Mouse (Mus musculus) ES-E14 (cell line): Measurements from ENCODE around the gene Hk3. TPM values are rescaled to one million over a fixed set of nuclear protein-coding genes. Genes with fewer than 3 reads are reported as not detected.

Source experiments
- DNase-seq: peaks from one replicate; pipeline ENCODE4 v3.0.0-alpha.2; 2013; ENCODE audit warnings: low read depth, low spot score
- H3K27ac ChIP-seq: 2 replicates; pipeline ENCODE4 v1.5.1; 2012; ENCODE audit warnings: low read depth, mild to moderate bottlenecking, low read length, moderate library complexity, mixed read lengths; ENCODE audit not compliant: poor library complexity, insufficient read depth, severe bottlenecking
- H3K36me3 ChIP-seq: 2 replicates; pipeline ENCODE4 v1.6.1; 2012; ENCODE audit warnings: mild to moderate bottlenecking, low read length, moderate library complexity, mixed read lengths; ENCODE audit not compliant: control insufficient read depth, poor library complexity, insufficient read depth, severe bottlenecking
- H3K4me1 ChIP-seq, 2 experiments: fragments of 150-350 bp in 1 of 2; sonication (generic) in 1 of 2; 2 replicates each; pipeline ENCODE4 v1.6.1; 2012; ENCODE audit warnings: low read length in 2 of 2, mild to moderate bottlenecking in 1 of 2, mixed read lengths in 1 of 2; ENCODE audit not compliant: control insufficient read depth in 2 of 2, insufficient read depth in 2 of 2, poor library complexity in 1 of 2
- H3K4me3 ChIP-seq, 2 experiments: fragments of 150-350 bp in 1 of 2; sonication (generic) in 1 of 2; 2 replicates each; pipeline ENCODE4 v1.5.1; 2012; ENCODE audit warnings: low read length in 2 of 2, low read depth in 1 of 2, mild to moderate bottlenecking in 1 of 2, mixed read lengths in 1 of 2; ENCODE audit not compliant: insufficient read depth in 1 of 2, poor library complexity in 1 of 2, severe bottlenecking in 1 of 2
- H3K9ac ChIP-seq: 2 replicates; pipeline ENCODE4 v1.6.1; 2012; ENCODE audit warnings: low read depth, mild to moderate bottlenecking, low read length, mixed read lengths; ENCODE audit not compliant: poor library complexity, insufficient read depth, severe bottlenecking
- H3K9me3 ChIP-seq: fragments of 150-350 bp; sonication (generic); 2 replicates; pipeline ENCODE4 v1.6.1; 2012; ENCODE audit warnings: low read depth, mild to moderate bottlenecking, low read length; ENCODE audit not compliant: control insufficient read depth, insufficient read depth
- CHD2 ChIP-seq: IDR thresholded peaks from 2 replicates; pipeline ENCODE4 v1.6.1; 2014; ENCODE audit warnings: mild to moderate bottlenecking, low read depth, low read length, inconsistent platforms
- HCFC1 ChIP-seq: IDR thresholded peaks from 2 replicates; pipeline ENCODE4 v1.6.1; 2012; ENCODE audit warnings: low read length, inconsistent platforms, borderline replicate concordance; ENCODE audit not compliant: insufficient read depth
- MAFK ChIP-seq: IDR thresholded peaks from 2 replicates; pipeline ENCODE4 v1.6.1; 2014; ENCODE audit warnings: mild to moderate bottlenecking, low read depth, low read length, inconsistent platforms; ENCODE audit not compliant: insufficient read depth
- ZC3H11A ChIP-seq: IDR thresholded peaks from 2 replicates; pipeline ENCODE4 v1.6.1; 2012; ENCODE audit warnings: low read depth, mild to moderate bottlenecking, inconsistent platforms, low read length, borderline replicate concordance
- ZNF384 ChIP-seq: IDR thresholded peaks from 2 replicates; pipeline ENCODE4 v1.6.1; 2012; ENCODE audit warnings: low read depth, low read length, inconsistent platforms
- in situ Hi-C, 2 experiments: fragments of 600-800 bp; cut with MboI; formaldehyde crosslinking; loops; one replicate each; pipeline ENCODE4 v1.15.1; 2025; ENCODE audit warnings: low sequenced_read_pairs in 2 of 2, inconsistent platforms in 1 of 2; ENCODE audit not compliant: unreplicated experiment in 2 of 2
- total RNA-seq: library from RNA; depleted of rRNA; stranded (reverse); fragments of 300-350 nt; gene quantifications from 2 replicates; pipeline ENCODE4 v1.2.3, GENCODE M21; 2012

The Hk3 gene
- total RNA-seq, 1 experiment = 0.04 TPM

- Histone ChIP-seq H3K4me1 (no peaks in the 10 kb centered on the region), H3K9me3 (no peaks in the 10 kb centered on the region), H3K27ac (no peak overlapping the region), H3K36me3 (no peaks in the 10 kb centered on the region), H3K9ac (no peak overlapping the region), H3K4me3 (no peak overlapping the region)
- no peak for DNase-seq
- in situ Hi-C loops = no loop called here
- TF ChIP-seq CHD2 (no peak), ZC3H11A (no peak), HCFC1 (no peak), MAFK (no peak), ZNF384 (no peak)
Measured at GRCm38 (mm10) chr13:54975546-54975945, 45.6 kb downstream of the Hk3 start.

GRCm38 (mm10) chr13:54970521-54971247, 50.5 kb downstream of the Hk3 start:
- TF ChIP-seq ZC3H11A (no peak), CHD2 (no peak), ZNF384 (peak; percentile 99), MAFK (no peak), HCFC1 (no peak)
- Histone ChIP-seq H3K36me3 (no peaks in the 10 kb centered on the region), H3K27ac (no peak overlapping the region), H3K4me3 (no peak overlapping the region), H3K4me1 (no peaks in the 10 kb centered on the region), H3K9me3 (no peaks in the 10 kb centered on the region), H3K9ac (no peak overlapping the region)
- in situ Hi-C loops = no loop called here
- DNase-seq = peak; percentile 58

GRCm38 (mm10) chr13:54969513-54969912, 51.7 kb downstream of the Hk3 start:
- H3K9ac ChIP-seq = no peak overlapping the region
- no peaks in the 10 kb centered on the region for H3K9me3 ChIP-seq
- no peaks in the 10 kb centered on the region for H3K36me3 ChIP-seq
- DNase-seq = no peak
- H3K4me3 ChIP-seq = no peak overlapping the region
- TF ChIP-seq ZNF384 (no peak), HCFC1 (no peak), MAFK (no peak), ZC3H11A (no peak), CHD2 (no peak)
- H3K4me1 ChIP-seq = no peaks in the 10 kb centered on the region
- in situ Hi-C loops = no loop called here
- no peak overlapping the region for H3K27ac ChIP-seq

- Histone ChIP-seq H3K36me3 (no peaks in the 10 kb centered on the region), H3K27ac (no peak overlapping the region), H3K9me3 (no peaks in the 10 kb centered on the region), H3K4me1 (no peaks in the 10 kb centered on the region), H3K9ac (no peak overlapping the region), H3K4me3 (no peak overlapping the region)
- in situ Hi-C loops = no loop called here
- no peak for TF ChIP-seq CHD2
- no peak for TF ChIP-seq MAFK
- TF ChIP-seq ZC3H11A = no peak
- TF ChIP-seq HCFC1 = no peak
- TF ChIP-seq ZNF384 = no peak
- DNase-seq = no peak
Measured at GRCm38 (mm10) chr13:54968636-54969035, 52.5 kb downstream of the Hk3 start.
